Mouse (Mus musculus): Measurements from ENCODE around the gene Fignl1. TPM values are rescaled to one million over a fixed set of nuclear protein-coding genes. Genes with fewer than 3 reads are reported as not detected.

Gene Fignl1
- polyA plus RNA-seq, 1 experiment from 2014 or later, result 51.5 TPM

DNA sequence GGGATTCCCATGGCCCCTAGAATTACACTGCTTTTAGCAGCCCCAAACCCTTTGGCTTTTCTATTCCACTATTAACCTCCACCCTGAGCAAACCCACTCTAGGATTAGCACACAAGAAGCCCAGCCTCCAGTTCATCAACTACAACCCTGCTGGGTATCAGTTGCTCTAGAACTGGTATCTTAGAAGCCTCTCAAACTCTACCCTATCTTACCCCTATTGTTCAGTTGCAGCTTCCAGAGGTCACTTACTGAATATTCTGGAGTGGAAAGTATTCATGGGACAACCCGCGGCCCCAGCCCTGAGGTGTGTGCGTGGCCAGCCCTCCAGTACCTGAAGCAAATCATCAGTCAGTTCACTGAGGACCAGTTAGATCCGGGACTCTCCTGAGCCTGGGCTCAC is 34.4 kb downstream of the Fignl1 start:
- Histone ChIP-seq H3K4me1 (no peaks in the 10 kb centered on the region), H3K27me3 (no peaks in the 10 kb centered on the region), H3K4me2 (no peak overlapping the region), H3K4me3 (no peak overlapping the region), H3K27ac (no peak overlapping the region), H3K9me3 (replicated peaks) (no peaks in the 10 kb centered on the region), H3K9ac (no peak overlapping the region), H3K36me3 (ENCODE audit: poor library complexity, severe bottlenecking) (no peaks in the 10 kb centered on the region)
- no peak for ATAC-seq
- 96% methylated on average over 4 of the region's 4 CpGs for WGBS

DNA sequence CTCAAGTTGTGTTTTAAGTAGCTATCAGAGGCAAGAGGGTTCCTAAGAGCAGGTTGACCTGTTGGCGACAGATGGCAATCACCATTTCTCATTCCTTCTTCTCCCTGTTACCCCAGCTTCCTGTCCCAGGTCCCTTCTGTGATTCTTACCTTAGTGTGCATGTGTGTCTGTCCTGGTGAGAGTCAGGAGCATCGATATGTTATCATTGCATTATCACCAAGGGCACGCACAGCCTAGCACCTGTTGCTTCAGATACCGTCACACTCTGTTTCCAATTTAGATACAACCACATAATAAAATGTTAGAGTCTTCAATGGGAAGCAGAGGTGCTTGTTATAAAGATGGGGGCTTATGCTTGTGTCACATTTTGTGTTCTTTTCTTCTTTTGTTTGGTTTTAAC is 36.6 kb downstream of the Fignl1 start:
- Histone ChIP-seq H3K4me3 (no peak overlapping the region), H3K9me3 (replicated peaks) (no peaks in the 10 kb centered on the region), H3K27ac (no peak overlapping the region), H3K4me2 (no peak overlapping the region), H3K9ac (no peak overlapping the region), H3K27me3 (no peaks in the 10 kb centered on the region), H3K4me1 (no peaks in the 10 kb centered on the region), H3K36me3 (ENCODE audit: poor library complexity, severe bottlenecking) (no peaks in the 10 kb centered on the region)
- no peak for ATAC-seq
- 90% methylated on average over 4 of the region's 4 CpGs for WGBS

DNA sequence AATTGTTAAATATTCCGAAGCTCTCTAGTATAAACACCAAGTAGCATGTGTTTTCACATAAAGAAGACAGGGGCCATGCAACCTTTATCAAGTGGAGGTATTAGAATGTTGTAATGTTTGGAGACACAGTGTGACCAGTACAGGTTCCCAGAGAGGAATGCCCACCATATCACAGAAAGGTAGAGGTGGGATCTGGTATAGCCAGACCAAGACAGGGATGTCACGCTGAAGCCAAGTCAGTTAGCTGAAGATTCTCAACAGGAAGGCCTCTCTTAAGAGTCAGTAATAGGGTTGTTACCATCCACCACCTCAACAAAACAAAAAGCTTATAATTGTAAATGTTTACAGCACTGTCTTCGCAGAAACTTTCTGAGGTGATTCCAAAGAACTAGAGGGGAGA is 38.1 kb downstream of the Fignl1 start:
- Histone ChIP-seq H3K4me3 (no peak overlapping the region), H3K9me3 (replicated peaks) (no peaks in the 10 kb centered on the region), H3K27me3 (no peaks in the 10 kb centered on the region), H3K4me2 (no peak overlapping the region), H3K27ac (no peak overlapping the region), H3K9ac (no peak overlapping the region), H3K36me3 (ENCODE audit: poor library complexity, severe bottlenecking) (no peaks in the 10 kb centered on the region), H3K4me1 (no peaks in the 10 kb centered on the region)
- 90% methylated on average over 3 of the region's 3 CpGs for whole genome bisulfite sequencing
- no peak for ATAC-seq

DNA sequence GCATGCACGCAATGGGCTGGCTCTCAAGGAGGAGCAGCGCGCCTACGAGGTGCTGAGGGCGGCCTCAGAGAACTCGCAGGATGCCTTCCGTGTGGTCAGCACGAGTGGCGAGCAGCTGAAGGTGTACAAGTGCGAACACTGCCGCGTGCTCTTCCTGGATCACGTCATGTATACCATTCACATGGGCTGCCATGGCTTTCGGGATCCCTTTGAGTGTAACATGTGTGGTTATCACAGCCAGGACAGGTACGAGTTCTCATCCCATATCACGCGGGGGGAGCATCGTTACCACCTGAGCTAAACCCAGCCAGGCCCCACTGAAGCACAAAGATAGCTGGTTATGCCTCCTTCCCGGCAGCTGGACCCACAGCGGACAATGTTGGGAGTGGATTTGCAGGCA is 39.5 kb downstream of the Fignl1 start:
- Histone ChIP-seq H3K4me1 (no peaks in the 10 kb centered on the region), H3K36me3 (ENCODE audit: poor library complexity, severe bottlenecking) (no peaks in the 10 kb centered on the region), H3K4me3 (no peak overlapping the region), H3K27ac (no peak overlapping the region), H3K4me2 (no peak overlapping the region), H3K9ac (no peak overlapping the region), H3K9me3 (replicated peaks) (no peaks in the 10 kb centered on the region), H3K27me3 (no peaks in the 10 kb centered on the region)
- no peak for ATAC-seq
- WGBS, result 93% methylated on average over 20 of the region's 20 CpGs

DNA sequence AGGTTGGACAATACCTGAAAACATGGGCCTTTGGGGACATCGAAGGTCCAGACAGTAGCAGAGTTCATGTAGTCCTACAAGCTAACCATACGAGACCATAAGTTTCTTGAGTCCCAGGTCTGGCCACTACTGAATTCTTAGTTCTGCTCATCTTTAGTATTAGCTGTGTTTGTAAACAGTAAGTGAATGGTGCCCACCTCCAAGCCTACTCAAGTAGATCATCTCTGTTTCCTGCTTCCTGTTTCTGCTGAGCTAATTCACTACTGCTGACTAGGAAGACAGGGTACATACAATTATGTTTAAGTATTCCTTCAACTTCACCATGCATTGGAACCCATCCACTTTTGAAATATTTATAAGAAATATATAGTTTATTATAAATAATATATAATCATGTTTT is 40.7 kb downstream of the Fignl1 start:
- H3K4me3 ChIP-seq, result no peak overlapping the region
- no peaks in the 10 kb centered on the region for H3K36me3 ChIP-seq (ENCODE audit: poor library complexity, severe bottlenecking)
- no peaks in the 10 kb centered on the region for H3K4me1 ChIP-seq
- ATAC-seq, result no peak
- H3K27ac ChIP-seq, result no peak overlapping the region
- H3K9ac ChIP-seq, result no peak overlapping the region
- no peaks in the 10 kb centered on the region for H3K9me3 ChIP-seq (replicated peaks)
- 92% methylated on average over 2 of the region's 2 CpGs for WGBS
- H3K27me3 ChIP-seq, result no peaks in the 10 kb centered on the region
- H3K4me2 ChIP-seq, result no peak overlapping the region

DNA sequence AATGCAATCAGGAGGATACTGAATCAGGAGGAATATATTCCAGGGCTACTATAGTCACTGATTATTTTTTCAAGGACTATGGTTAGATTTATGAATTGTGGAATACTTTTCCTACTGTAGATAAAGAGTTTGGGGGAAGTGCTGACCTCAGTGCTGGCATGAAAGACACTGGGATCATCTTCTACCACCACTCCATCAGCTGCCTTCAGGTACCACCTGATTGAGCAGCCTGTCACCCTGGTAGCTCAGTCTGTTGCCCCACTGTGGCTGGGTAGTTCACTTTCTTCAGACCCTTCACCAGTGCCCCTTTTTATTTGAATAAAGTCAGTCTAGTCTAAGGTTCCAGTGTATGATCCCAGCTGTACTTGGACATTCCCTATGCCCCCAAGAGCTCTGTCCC is 42.0 kb downstream of the Fignl1 start:
- Histone ChIP-seq H3K4me3 (no peak overlapping the region), H3K36me3 (ENCODE audit: poor library complexity, severe bottlenecking) (no peaks in the 10 kb centered on the region), H3K27me3 (no peaks in the 10 kb centered on the region), H3K27ac (no peak overlapping the region), H3K4me2 (no peak overlapping the region), H3K9ac (no peak overlapping the region), H3K4me1 (no peaks in the 10 kb centered on the region), H3K9me3 (replicated peaks) (no peaks in the 10 kb centered on the region)
- ATAC-seq, result no peak

DNA sequence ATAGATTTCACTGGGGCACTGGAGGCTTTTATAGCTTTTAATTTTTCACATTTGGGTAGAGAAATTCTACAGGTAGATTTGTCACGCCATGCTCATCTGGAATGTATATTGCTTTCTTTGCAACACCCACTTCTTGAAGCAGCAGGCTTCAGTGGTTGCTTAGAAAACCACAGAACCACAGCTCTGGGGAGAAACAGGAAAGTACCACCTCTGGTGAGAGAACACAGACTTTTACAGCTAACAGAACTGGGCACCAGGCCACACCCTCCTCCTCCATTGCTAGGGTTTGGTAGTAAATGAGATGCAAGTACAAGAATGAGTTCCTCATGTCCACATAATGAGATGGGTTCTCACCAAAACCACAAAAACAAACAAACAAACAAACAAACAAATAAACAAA is 42.7 kb downstream of the Fignl1 start:
- 96% methylated on average over 1 of the region's 1 CpGs for WGBS
- no peaks in the 10 kb centered on the region for H3K36me3 ChIP-seq (ENCODE audit: poor library complexity, severe bottlenecking)
- no peak overlapping the region for H3K27ac ChIP-seq
- H3K27me3 ChIP-seq, result no peaks in the 10 kb centered on the region
- no peaks in the 10 kb centered on the region for H3K9me3 ChIP-seq (replicated peaks)
- ATAC-seq, result no peak
- no peak overlapping the region for H3K9ac ChIP-seq
- no peak overlapping the region for H3K4me3 ChIP-seq
- no peaks in the 10 kb centered on the region for H3K4me1 ChIP-seq
- no peak overlapping the region for H3K4me2 ChIP-seq

DNA sequence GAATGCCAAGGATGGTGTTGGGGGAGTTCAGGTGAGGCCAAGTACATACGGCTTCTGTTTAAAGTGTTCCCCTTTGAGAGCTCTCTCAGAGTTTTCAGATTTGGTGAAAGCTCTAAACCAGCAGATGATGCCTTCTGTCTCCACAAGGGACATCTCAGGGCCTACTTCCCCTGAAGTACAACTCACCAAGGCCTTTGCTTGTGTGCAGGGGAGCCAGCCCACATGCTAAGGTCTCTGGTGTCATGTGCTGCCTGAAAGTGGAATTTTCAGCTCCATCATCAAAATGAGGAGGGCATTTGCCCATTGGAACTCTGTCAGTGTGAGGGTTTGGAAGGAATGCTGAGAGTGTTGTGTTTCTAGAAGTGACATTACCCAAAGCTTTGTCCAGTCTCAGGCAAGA is 43.3 kb downstream of the Fignl1 start:
- H3K27me3 ChIP-seq, result no peaks in the 10 kb centered on the region
- no peaks in the 10 kb centered on the region for H3K4me1 ChIP-seq
- no peak overlapping the region for H3K4me3 ChIP-seq
- H3K9ac ChIP-seq, result no peak overlapping the region
- 87% methylated on average over 1 of the region's 1 CpGs for WGBS
- no peaks in the 10 kb centered on the region for H3K36me3 ChIP-seq (ENCODE audit: poor library complexity, severe bottlenecking)
- H3K4me2 ChIP-seq, result no peak overlapping the region
- H3K27ac ChIP-seq, result no peak overlapping the region
- H3K9me3 ChIP-seq (replicated peaks), result no peaks in the 10 kb centered on the region
- ATAC-seq, result no peak

DNA sequence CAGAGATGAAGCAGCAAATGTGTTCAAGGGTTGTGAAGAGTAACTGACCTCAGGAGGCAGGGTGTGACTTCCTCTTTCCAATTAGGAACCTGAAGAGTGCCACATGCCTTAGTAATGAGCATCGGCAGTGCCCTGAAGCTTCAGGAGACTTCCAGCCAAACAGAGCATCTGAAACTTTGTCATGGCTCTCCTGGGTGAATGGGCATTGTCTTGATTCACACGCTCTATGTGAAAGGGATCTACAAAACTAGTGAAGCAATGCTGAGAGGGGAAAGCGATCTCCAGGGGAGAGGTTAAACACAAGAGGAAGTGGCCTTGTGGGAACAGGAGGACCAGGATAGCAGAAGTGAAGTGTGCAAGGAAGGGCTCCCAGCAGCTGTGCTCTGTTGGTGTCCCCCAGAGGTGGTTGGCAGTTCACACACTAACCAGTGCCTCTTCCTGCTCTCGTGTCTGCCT is 45.5 kb downstream of the Fignl1 start:
- Histone ChIP-seq H3K9me3 (replicated peaks) (no peaks in the 10 kb centered on the region), H3K4me2 (no peak overlapping the region), H3K4me1 (no peaks in the 10 kb centered on the region), H3K27ac (no peak overlapping the region), H3K27me3 (no peaks in the 10 kb centered on the region), H3K9ac (no peak overlapping the region), H3K4me3 (no peak overlapping the region), H3K36me3 (ENCODE audit: poor library complexity, severe bottlenecking) (no peaks in the 10 kb centered on the region)
- WGBS, result 78% methylated on average over 4 of the region's 4 CpGs
- ATAC-seq, result no peak

DNA sequence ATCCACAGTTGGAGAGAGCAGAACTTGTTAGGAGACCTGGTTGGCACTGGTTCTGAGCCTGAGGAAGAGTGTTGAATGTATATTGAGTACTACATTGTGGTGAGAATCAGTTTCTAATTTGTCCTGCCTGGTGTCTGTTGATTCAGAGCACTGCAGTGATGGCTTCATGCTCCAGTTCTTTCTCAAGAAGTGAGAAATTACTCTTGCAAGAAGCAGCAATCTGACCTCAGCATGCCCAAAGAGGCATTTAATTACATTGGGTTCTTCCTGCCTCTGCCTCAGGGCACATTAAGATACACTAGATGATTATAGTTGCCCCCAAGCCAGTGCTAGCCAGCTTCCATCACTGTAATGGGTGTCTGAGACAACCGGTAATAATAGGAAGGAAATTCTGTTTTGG is 49.9 kb downstream of the Fignl1 start:
- no peak overlapping the region for H3K4me2 ChIP-seq
- WGBS, result 100% methylated on average over 1 of the region's 1 CpGs
- ATAC-seq, result no peak
- H3K27me3 ChIP-seq, result no peaks in the 10 kb centered on the region
- H3K9ac ChIP-seq, result no peak overlapping the region
- H3K4me1 ChIP-seq, result 0 out of 2 replicates have a peak, but pooled peaks cover under 1% of the 10 kb centered on the region
- H3K9me3 ChIP-seq (replicated peaks), result no peaks in the 10 kb centered on the region
- no peak overlapping the region for H3K4me3 ChIP-seq
- H3K36me3 ChIP-seq (ENCODE audit: poor library complexity, severe bottlenecking), result no peaks in the 10 kb centered on the region
- no peak overlapping the region for H3K27ac ChIP-seq

DNA sequence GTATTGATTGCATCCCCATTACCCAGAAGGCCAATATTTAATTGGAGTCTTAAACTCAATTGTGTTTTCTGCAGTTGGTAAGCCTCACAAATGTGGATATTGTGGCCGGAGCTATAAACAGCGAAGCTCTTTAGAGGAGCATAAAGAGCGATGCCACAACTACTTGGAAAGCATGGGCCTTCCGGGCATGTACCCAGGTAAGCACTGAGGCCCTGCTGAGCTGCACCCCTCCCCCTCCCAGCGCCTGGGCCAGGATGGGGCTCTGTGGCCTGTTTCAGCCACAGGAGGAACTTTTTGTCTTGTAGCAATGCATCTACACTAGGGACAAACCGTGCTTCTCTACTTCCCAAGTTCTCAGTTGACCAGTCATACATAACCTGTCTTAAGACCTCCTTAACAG is 50.6 kb downstream of the Fignl1 start:
- Histone ChIP-seq H3K4me1 (0 out of 2 replicates have a peak, but pooled peaks cover 4% of the 10 kb centered on the region), H3K36me3 (ENCODE audit: poor library complexity, severe bottlenecking) (no peaks in the 10 kb centered on the region), H3K27me3 (no peaks in the 10 kb centered on the region), H3K4me2 (no peak overlapping the region), H3K27ac (no peak overlapping the region), H3K4me3 (no peak overlapping the region), H3K9ac (no peak overlapping the region), H3K9me3 (replicated peaks) (no peaks in the 10 kb centered on the region)
- 76% methylated on average over 6 of the region's 6 CpGs for WGBS
- no peak for ATAC-seq

DNA sequence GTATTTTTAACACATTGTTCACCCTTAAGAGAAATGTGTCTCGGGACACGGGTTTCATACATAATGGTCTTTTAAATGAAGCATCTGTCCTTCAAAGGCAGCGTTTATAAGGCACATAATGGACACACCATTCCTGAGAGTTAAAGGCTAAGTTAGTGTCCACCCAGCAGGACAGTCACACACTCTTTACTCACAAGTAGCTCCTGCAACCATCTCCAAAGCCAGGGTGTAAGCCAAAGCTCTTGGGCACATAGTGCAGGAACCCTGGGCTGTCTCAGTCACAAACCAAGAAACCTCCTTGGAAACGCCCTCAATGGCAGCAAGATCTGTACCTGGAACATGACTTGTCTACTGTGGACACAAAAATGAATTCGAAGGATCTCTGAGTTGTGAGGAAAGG is 55.9 kb downstream of the Fignl1 start:
- Histone ChIP-seq H3K27me3 (no peaks in the 10 kb centered on the region), H3K4me2 (no peak overlapping the region), H3K4me3 (no peak overlapping the region), H3K9me3 (replicated peaks) (no peaks in the 10 kb centered on the region), H3K27ac (no peak overlapping the region), H3K36me3 (ENCODE audit: poor library complexity, severe bottlenecking) (no peaks in the 10 kb centered on the region), H3K4me1 (0 out of 2 replicates have a peak, but pooled peaks cover 4% of the 10 kb centered on the region), H3K9ac (no peak overlapping the region)
- no peak for ATAC-seq
- WGBS, result 81% methylated on average over 5 of the region's 5 CpGs

DNA sequence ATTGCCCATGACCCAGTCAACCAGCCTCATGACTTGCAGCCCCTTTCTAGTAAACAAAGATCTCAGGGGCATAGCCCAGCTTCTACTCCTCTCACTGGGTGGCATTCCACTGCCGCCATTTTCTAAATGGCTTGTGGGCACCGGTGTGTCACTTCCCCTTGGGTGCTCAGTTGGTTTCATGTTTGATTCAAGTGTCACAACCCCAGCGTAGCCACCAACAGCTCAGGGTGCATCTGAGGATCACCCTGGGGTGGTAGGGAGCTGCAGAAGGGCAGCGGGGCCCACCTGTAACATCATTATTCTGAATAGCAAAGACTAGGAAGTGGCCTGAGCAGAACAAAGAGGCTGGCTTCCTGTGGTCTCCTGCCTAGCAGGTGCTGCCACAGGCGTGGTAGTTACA is 57.7 kb downstream of the Fignl1 start:
- H3K27me3 ChIP-seq, result no peaks in the 10 kb centered on the region
- H3K9ac ChIP-seq, result no peak overlapping the region
- no peak overlapping the region for H3K4me3 ChIP-seq
- no peak overlapping the region for H3K27ac ChIP-seq
- WGBS, result 89% methylated on average over 5 of the region's 5 CpGs
- no peak overlapping the region for H3K4me2 ChIP-seq
- ATAC-seq, result no peak
- no peaks in the 10 kb centered on the region for H3K9me3 ChIP-seq (replicated peaks)
- H3K4me1 ChIP-seq, result 0 out of 2 replicates have a peak, but pooled peaks cover 4% of the 10 kb centered on the region
- no peaks in the 10 kb centered on the region for H3K36me3 ChIP-seq (ENCODE audit: poor library complexity, severe bottlenecking)

All from forebrain, embryonic 13.5 days (tissue).